Mouse (Mus musculus) C2C12 (cell line): ENCODE measurements around the gene Nop2. TPM values are rescaled to one million over a fixed set of nuclear protein-coding genes. Genes with fewer than 3 reads are reported as not detected.
"Not testable (repeated sequence)": the region's sequence is repeated elsewhere in the genome, so short reads cannot be mapped to it uniquely, and the experiment has no call there.

Experiments
- H3K27me3 ChIP-seq: one replicate; pipeline ENCODE4 v1.6.1; 2011; ENCODE audit not compliant: control insufficient read depth, insufficient read depth, insufficient read length
- H3K36me3 ChIP-seq: one replicate; pipeline ENCODE4 v1.6.1; 2011; ENCODE audit not compliant: control insufficient read depth, insufficient read depth
- H3K4me3 ChIP-seq: one replicate; pipeline ENCODE4 v1.5.1; 2011; ENCODE audit warnings: mild to moderate bottlenecking, control low read depth; ENCODE audit not compliant: poor library complexity, insufficient read depth, severe bottlenecking
- H3K79me2 ChIP-seq: one replicate; pipeline ENCODE4 v1.6.1; 2011; ENCODE audit not compliant: control insufficient read depth, insufficient read depth
- H3K79me3 ChIP-seq: one replicate; pipeline ENCODE4 v1.6.1; 2011; ENCODE audit warnings: low read depth, control low read depth
- H3ac ChIP-seq: one replicate; pipeline ENCODE3; 2011; ENCODE audit warnings: low read depth; ENCODE audit not compliant: control insufficient read depth, insufficient read length
- CEBPB ChIP-seq: IDR thresholded peaks from one replicate; pipeline ENCODE4 v1.6.1; 2011; ENCODE audit warnings: low read depth, mild to moderate bottlenecking, control low read depth, moderate library complexity
- CTCF ChIP-seq: IDR thresholded peaks from one replicate; pipeline ENCODE4 v1.5.1; 2011; ENCODE audit not compliant: control insufficient read depth, insufficient read depth, insufficient read length
- FOSL1 ChIP-seq: IDR thresholded peaks from one replicate; pipeline ENCODE4 v1.8.0; 2011; ENCODE audit warnings: mild to moderate bottlenecking, low read length; ENCODE audit not compliant: poor library complexity, insufficient read depth, severe bottlenecking
- MAX ChIP-seq: IDR thresholded peaks from one replicate; pipeline ENCODE4 v1.6.1; 2011; ENCODE audit warnings: mild to moderate bottlenecking, control low read depth
- MYOD1 ChIP-seq: IDR thresholded peaks from one replicate; pipeline ENCODE4 v1.6.1; 2011; ENCODE audit warnings: low read depth; ENCODE audit not compliant: control insufficient read depth, insufficient read length
- MYOG ChIP-seq: IDR thresholded peaks from one replicate; pipeline ENCODE4 v1.6.1; 2011; ENCODE audit not compliant: control insufficient read depth, insufficient read length; ENCODE audit errors: extremely low read depth
- USF1 ChIP-seq: IDR thresholded peaks from one replicate; pipeline ENCODE4 v1.6.1; 2011; ENCODE audit warnings: low read depth, mild to moderate bottlenecking, control low read depth, moderate library complexity
- polyA plus RNA-seq: library from polyadenylated mRNA; unstranded; fragments of >200 nt; fragmentation: generic; extraction: Trizol; gene quantifications from one replicate; pipeline ENCODE4 v1.2.1, GENCODE M21; 2012; ENCODE audit warnings: missing spikeins

Nop2 gene
- polyA plus RNA-seq, 1 experiment: 132 TPM

DNA sequence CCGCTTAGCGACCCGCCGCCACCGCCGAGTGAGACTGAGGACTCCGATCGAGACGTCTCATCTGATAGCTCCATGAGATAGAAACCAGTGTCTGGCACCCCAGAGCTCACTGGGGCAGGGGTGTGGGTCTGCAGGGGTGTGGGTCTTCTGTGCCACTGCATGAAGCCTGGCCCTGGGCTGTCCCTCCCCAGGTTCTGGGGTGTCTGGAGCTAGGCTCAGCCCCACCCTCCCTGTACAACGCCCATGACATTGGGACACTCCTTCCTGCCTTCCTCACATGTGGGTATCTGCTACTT is 28.8 kb downstream of the Nop2 start:
- peaks cover 65% of the 10 kb centered on the region for H3K36me3 ChIP-seq
- peaks cover 34% of the 10 kb centered on the region for H3K79me2 ChIP-seq
- TF ChIP-seq USF1 (no peak), MYOD1 (no peak)
- H3ac ChIP-seq: no peak overlapping the region
- peaks cover 26% of the 10 kb centered on the region for H3K79me3 ChIP-seq
- H3K27me3 ChIP-seq: no peaks in the 10 kb centered on the region
- no peak overlapping the region for H3K4me3 ChIP-seq

DNA sequence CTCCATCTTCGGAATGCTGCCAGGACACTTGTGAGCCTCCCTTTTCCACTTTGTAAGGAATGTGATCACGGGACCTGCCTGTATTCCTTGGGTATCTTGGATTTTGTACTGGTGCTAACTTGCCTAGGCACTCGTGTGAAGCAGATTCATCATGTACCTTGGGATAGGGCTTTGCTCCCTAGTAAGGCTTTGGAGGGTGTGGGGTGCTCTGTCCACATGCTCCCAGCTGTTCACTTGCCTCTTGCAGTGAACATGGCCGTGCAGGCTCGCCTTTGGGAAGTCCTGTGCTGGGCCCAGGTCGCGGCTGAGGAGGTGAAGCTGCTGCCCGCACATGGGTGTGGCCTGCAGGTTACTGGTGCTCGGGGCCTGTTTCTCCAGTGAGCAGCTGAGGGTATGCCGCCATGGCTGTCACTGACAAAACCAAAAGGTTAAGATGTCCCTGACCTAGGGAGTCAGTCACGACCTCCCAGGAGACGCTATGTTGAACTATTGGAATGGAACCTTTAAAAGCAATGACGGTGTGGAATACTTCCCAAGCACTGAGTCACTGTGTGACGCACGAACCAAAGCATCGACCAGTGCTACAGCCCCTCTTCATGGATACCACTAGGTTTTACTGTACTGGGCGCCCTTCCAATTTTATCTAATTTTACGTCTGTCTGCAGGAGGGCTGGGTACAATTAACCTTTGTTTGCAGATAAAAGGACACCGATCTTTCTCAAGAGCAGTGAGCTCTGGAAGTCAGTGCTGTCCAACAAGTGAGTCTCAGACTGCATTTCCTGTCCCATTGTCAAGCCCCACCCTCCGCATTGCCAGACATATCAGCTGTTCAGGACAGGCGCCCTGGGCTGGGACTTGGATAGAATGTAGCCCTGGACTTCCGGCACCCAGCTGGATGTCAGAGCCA is 29.4 kb downstream of the Nop2 start:
- Histone ChIP-seq H3K4me3 (peak overlapping the region; percentile 2), H3K27me3 (no peaks in the 10 kb centered on the region), H3K79me2 (peaks cover 39% of the 10 kb centered on the region), H3ac (peak overlapping the region; percentile 12), H3K79me3 (peaks cover 26% of the 10 kb centered on the region), H3K36me3 (peaks cover 65% of the 10 kb centered on the region)
- peak; percentile 6 for TF ChIP-seq MYOD1
- no peak for TF ChIP-seq CEBPB
- peak; percentile 17 for TF ChIP-seq FOSL1
- peak; percentile 27 for TF ChIP-seq MAX
- no peak for TF ChIP-seq CTCF
- no peak for TF ChIP-seq USF1
- TF ChIP-seq MYOG: no peak

DNA sequence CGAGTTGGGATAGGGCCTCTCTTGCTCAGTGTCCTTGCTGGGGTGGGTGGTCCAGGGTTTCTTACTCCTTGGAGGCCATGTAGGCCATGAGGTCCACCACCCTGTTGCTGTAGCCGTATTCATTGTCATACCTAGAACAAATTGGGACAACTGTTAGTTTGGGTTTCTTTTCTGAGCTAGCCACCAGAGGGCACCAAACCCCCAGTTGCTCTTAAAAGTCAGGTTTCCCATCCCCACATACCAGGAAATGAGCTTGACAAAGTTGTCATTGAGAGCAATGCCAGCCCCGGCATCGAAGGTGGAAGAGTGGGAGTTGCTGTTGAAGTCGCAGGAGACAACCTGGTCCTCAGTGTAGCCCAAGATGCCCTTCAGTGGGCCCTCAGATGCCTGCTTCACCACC is 30.3 kb downstream of the Nop2 start:
- H3K4me3 ChIP-seq, H3K27me3 ChIP-seq, H3ac ChIP-seq: not testable (repeated sequence)
- peaks cover 40% of the 10 kb centered on the region for H3K79me2 ChIP-seq
- peaks cover 26% of the 10 kb centered on the region for H3K79me3 ChIP-seq
- peaks cover 60% of the 10 kb centered on the region for H3K36me3 ChIP-seq

DNA sequence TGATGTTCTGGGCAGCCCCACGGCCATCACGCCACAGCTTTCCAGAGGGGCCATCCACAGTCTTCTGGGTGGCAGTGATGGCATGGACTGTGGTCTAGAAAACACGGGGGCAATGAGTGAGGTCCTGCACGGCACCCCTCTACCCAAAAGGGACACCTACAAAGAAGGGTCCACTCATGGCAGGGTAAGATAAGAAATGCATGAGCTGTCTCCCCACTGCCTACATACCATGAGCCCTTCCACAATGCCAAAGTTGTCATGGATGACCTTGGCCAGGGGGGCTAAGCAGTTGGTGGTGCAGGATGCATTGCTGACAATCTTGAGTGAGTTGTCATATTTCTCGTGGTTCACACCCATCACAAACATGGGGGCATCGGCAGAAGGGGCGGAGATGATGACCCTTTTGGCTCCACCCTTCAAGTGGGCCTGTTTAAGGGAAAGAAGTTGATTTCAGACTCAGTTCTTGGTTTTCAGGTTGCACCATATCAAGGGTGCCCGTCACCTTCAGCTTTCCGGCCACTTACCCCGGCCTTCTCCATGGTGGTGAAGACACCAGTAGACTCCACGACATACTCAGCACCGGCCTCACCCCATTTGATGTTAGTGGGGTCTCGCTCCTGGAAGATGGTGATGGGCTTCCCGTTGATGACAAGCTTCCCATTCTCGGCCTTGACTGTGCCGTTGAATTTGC is 31.1 kb downstream of the Nop2 start:
- Histone ChIP-seq H3K4me3 (peak overlapping the region; percentile 98), H3K36me3 (peaks cover 64% of the 10 kb centered on the region), H3K79me3 (peaks cover 26% of the 10 kb centered on the region), H3ac (peak overlapping the region; percentile 47), H3K79me2 (peaks cover 44% of the 10 kb centered on the region)
- H3K27me3 ChIP-seq: not testable (repeated sequence)

DNA sequence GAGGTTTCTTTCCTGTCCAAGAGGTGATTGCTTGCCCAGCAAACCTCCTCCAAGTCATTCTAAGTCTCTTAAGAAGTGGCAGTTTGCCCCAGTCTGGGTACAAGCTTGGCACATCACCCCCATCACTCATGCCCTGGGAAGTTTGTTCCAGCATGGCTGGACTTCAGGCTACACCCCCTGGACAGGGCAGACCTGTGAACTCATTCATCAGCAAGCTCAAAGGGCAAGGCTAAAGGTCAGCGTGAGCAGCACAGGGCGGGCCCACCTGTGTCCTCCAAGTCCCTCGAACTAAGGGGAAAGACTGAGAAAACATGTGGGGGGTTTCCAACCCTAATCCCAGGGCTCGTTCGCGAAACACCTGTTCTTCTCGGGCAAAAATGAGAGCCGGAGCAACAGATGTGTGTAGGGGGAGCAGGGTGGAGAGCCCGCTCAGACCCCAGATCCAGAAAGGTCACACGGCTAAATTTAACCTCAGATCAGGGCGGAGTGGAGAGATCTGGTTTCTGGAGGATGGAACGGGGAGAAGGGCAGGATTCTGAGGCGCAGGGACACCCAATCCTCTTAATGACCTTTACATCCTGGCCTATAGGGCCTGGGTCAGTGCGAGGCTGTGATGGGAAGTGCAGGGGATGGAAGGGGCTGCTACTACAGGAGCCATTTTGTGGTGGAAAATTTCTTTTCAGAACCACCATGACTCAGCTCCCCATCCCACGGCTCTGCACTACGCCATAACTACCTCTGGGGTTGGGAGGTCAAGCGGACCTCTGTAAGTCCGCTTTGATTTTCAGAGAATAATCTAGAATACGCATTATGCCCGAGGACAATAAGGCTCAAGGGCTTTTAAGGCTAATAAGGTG is 32.3 kb downstream of the Nop2 start:
- peaks cover 26% of the 10 kb centered on the region for H3K79me3 ChIP-seq
- peaks cover 44% of the 10 kb centered on the region for H3K79me2 ChIP-seq
- peaks cover 66% of the 10 kb centered on the region for H3K36me3 ChIP-seq
- no peaks in the 10 kb centered on the region for H3K27me3 ChIP-seq
- peak overlapping the region; percentile 98 for H3K4me3 ChIP-seq
- peak overlapping the region; percentile 96 for H3ac ChIP-seq
- TF ChIP-seq FOSL1 (no peak), CEBPB (no peak), CTCF (no peak), USF1 (no peak), MYOG (no peak), MAX (no peak), MYOD1 (no peak)

DNA sequence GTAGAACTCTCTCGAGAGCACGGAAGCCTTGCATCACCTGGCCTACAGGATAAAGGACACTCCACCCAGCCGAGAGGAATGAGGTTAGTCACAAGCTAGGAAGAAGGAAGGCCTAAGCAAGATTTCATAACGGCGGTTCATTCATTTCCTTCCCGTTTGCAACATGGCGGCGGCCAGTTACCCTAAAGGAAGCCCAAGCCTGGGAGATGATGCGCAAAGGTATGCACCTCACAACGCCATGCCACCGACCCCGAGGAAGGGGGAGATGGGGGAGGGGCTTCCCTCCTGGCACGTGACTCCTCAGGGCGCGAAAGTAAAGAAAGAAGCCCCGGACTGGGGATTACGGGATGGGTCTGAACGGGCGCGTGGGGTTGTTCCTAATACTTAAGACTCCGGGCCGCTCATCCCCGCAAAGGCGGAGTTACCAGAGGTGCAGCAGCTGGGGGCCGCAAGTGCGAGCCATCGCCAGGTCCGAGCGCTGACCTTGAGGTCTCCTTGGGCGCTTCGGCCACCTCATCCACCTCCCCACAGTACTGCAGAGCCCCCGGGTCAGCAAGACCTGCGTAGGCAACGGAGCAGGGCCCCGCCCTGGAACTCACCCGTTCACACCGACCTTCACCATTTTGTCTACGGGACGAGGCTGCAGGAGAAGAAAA is 33.1 kb downstream of the Nop2 start:
- peaks cover 26% of the 10 kb centered on the region for H3K79me3 ChIP-seq
- no peak for TF ChIP-seq FOSL1
- peak; percentile 88 for TF ChIP-seq USF1
- TF ChIP-seq MAX: peak; percentile 65
- TF ChIP-seq CTCF: no peak
- H3K4me3 ChIP-seq: peak overlapping the region; percentile 98
- H3K36me3 ChIP-seq: peaks cover 66% of the 10 kb centered on the region
- peaks cover 44% of the 10 kb centered on the region for H3K79me2 ChIP-seq
- H3ac ChIP-seq: peak overlapping the region; percentile 96
- no peaks in the 10 kb centered on the region for H3K27me3 ChIP-seq
